Mouse (Mus musculus): ENCODE data around the gene Inhbe. TPM values are rescaled to one million over a fixed set of nuclear protein-coding genes. Genes with fewer than 3 reads are reported as not detected.
A peak's percentile ranks its signal among the peaks of the same experiment; 100 is the strongest.

The Inhbe gene
- polyA plus RNA-seq, 1 experiment from 2014 or later, result 0.10 TPM

DNA sequence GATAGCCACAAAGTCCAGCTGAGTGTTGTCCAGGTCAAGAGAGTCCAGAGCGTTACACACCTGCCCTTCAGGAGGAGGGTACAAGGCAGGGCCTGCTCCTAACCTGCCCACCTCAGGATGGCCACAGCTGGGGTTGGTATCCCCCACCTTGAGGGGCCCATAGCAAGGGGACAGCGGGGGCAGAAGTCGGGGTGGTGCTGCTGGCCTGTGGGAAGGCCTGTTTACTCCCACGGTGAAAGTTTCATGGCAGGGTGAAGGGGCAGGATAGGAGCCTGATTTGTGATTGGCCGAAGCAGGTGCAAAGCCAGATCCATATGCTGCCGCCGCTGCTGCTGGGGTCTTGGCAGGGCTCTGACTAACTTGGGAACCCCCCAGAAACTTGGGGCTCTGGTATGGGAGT, 24.0 kb downstream of the Inhbe start:
- no peak for ATAC-seq
- H3K36me3 ChIP-seq, result peaks cover 20% of the 10 kb centered on the region
- peaks cover 45% of the 10 kb centered on the region for H3K27me3 ChIP-seq (replicated peaks)
- H3K4me1 ChIP-seq, result peaks cover 53% of the 10 kb centered on the region
- H3K4me3 ChIP-seq, result no peak overlapping the region
- no peaks in the 10 kb centered on the region for H3K9me3 ChIP-seq (replicated peaks)
- 73% methylated on average over 7 of the region's 7 CpGs for WGBS (ENCODE audit: insufficient replicate concordance)
- H3K9ac ChIP-seq, result no peak overlapping the region
- H3K27ac ChIP-seq, result no peak overlapping the region
- H3K4me2 ChIP-seq, result no peak overlapping the region

GRCm38 (mm10) chr10:127327461-127328145, 26.6 kb downstream of the Inhbe start:
- H3K9me3 ChIP-seq (replicated peaks), result no peaks in the 10 kb centered on the region
- no peak overlapping the region; the same call in 1 of the 2 replicates for H3K4me3 ChIP-seq
- H3K36me3 ChIP-seq, result peaks cover 20% of the 10 kb centered on the region
- H3K4me2 ChIP-seq, result peak overlapping the region; percentile 90
- 71% methylated on average over 18 of the region's 18 CpGs for WGBS (ENCODE audit: insufficient replicate concordance)
- H3K27ac ChIP-seq, result no peak overlapping the region
- H3K9ac ChIP-seq, result no peak overlapping the region
- H3K27me3 ChIP-seq (replicated peaks), result peaks cover 52% of the 10 kb centered on the region
- H3K4me1 ChIP-seq, result peaks cover 76% of the 10 kb centered on the region
- ATAC-seq, result no peak

GRCm38 (mm10) chr10:127326828-127327227, 27.4 kb downstream of the Inhbe start:
- no peak; the same call in 1 of the 2 replicates for ATAC-seq
- Histone ChIP-seq H3K9me3 (replicated peaks) (no peaks in the 10 kb centered on the region), H3K4me2 (peak overlapping the region; percentile 90), H3K27me3 (replicated peaks) (peaks cover 51% of the 10 kb centered on the region), H3K36me3 (peaks cover 20% of the 10 kb centered on the region), H3K27ac (no peak overlapping the region), H3K4me1 (peaks cover 72% of the 10 kb centered on the region), H3K9ac (peak overlapping the region; percentile 75), H3K4me3 (peak overlapping the region; percentile 63)
- 13% methylated on average over 29 of the region's 29 CpGs for WGBS (ENCODE audit: insufficient replicate concordance)

GRCm38 (mm10) chr10:127326017-127326801, 28.0 kb downstream of the Inhbe start:
- Histone ChIP-seq H3K4me2 (peak overlapping the region; percentile 90), H3K9ac (peak overlapping the region; percentile 75), H3K36me3 (peaks cover 20% of the 10 kb centered on the region), H3K27me3 (replicated peaks) (peaks cover 46% of the 10 kb centered on the region), H3K4me3 (peak overlapping the region; percentile 63), H3K27ac (peak overlapping the region; percentile 48; the same call in 1 of the 2 replicates), H3K9me3 (replicated peaks) (no peaks in the 10 kb centered on the region), H3K4me1 (peaks cover 68% of the 10 kb centered on the region)
- peak; percentile 48 for ATAC-seq
- WGBS (ENCODE audit: insufficient replicate concordance), result under 1% methylated on average over 54 of the region's 54 CpGs

GRCm38 (mm10) chr10:127325454-127326016, 28.7 kb downstream of the Inhbe start:
- H3K27ac ChIP-seq, result peak overlapping the region; percentile 48; the same call in 1 of the 2 replicates
- 16% methylated on average over 14 of the region's 14 CpGs for WGBS (ENCODE audit: insufficient replicate concordance)
- H3K27me3 ChIP-seq (replicated peaks), result peaks cover 46% of the 10 kb centered on the region
- H3K9me3 ChIP-seq (replicated peaks), result no peaks in the 10 kb centered on the region
- peaks cover 20% of the 10 kb centered on the region for H3K36me3 ChIP-seq
- H3K4me2 ChIP-seq, result peak overlapping the region; percentile 90
- ATAC-seq, result 0 out of 2 replicates have a peak, but pooled peaks have one; percentile 10
- peaks cover 61% of the 10 kb centered on the region for H3K4me1 ChIP-seq
- peak overlapping the region; percentile 63 for H3K4me3 ChIP-seq
- peak overlapping the region; percentile 75 for H3K9ac ChIP-seq

GRCm38 (mm10) chr10:127324495-127324894, 29.7 kb downstream of the Inhbe start:
- Histone ChIP-seq H3K4me3 (peak overlapping the region; percentile 36; the same call in 1 of the 2 replicates), H3K4me2 (peak overlapping the region; percentile 90), H3K27ac (no peak overlapping the region), H3K27me3 (replicated peaks) (peaks cover 46% of the 10 kb centered on the region), H3K4me1 (peaks cover 55% of the 10 kb centered on the region), H3K36me3 (peaks cover 18% of the 10 kb centered on the region), H3K9me3 (replicated peaks) (no peaks in the 10 kb centered on the region), H3K9ac (no peak overlapping the region)
- WGBS (ENCODE audit: insufficient replicate concordance), result 6% methylated on average over 7 of the region's 7 CpGs
- ATAC-seq, result peak; percentile 59

DNA sequence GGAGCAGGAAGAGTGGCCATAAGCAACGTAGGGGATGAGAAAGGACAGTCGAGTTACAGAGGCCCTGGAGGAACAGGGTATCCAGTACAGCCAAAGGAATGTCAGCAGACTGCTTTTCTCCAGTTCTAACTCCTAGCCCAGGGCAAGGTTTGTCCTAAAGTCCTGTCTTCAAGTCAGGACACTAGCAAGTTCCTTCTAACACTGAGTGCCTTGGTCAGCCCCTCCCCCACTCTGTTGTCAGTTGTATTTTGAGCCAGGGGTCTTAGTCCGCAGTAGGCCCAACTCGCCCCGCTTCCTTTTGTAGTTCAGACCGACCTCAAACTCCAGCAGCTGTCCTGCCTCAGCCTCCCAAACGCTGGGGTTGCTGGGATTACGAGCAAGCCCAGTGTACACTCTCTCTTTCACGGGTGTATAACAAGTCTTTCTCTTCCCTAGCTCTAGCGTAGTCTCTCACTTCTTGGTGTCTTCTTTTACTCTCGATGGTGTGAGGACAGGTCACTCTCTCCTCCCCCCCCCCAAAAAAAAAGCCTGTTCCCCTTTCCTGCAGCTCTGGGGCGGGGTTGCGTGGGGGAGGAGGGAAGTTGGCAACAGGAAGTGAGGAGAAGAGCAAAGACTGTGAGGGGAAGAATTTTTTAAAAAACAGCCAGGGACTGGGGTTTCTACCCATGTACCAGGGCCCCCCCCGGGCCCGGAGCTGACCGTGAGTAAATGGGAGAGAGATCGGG, 30.9 kb downstream of the Inhbe start:
- Histone ChIP-seq H3K4me1 (peaks cover 55% of the 10 kb centered on the region), H3K27ac (peak overlapping the region; percentile 47; the same call in 1 of the 2 replicates), H3K9me3 (replicated peaks) (no peaks in the 10 kb centered on the region), H3K4me2 (peak overlapping the region; percentile 90), H3K9ac (peak overlapping the region; percentile 17; the same call in 1 of the 2 replicates), H3K36me3 (0 out of 2 replicates have a peak, but pooled peaks cover 7% of the 10 kb centered on the region), H3K27me3 (replicated peaks) (peaks cover 45% of the 10 kb centered on the region), H3K4me3 (peak overlapping the region; percentile 36)
- ATAC-seq, result no peak
- WGBS (ENCODE audit: insufficient replicate concordance), result 27% methylated on average over 17 of the region's 17 CpGs

GRCm38 (mm10) chr10:127322669-127323068, 31.5 kb downstream of the Inhbe start:
- 0 out of 2 replicates have a peak, but pooled peaks cover 5% of the 10 kb centered on the region for H3K36me3 ChIP-seq
- H3K27ac ChIP-seq, result no peak overlapping the region
- H3K9me3 ChIP-seq (replicated peaks), result no peaks in the 10 kb centered on the region
- WGBS (ENCODE audit: insufficient replicate concordance), result 45% methylated on average over 4 of the region's 4 CpGs
- ATAC-seq, result no peak
- peak overlapping the region; percentile 90 for H3K4me2 ChIP-seq
- no peak overlapping the region for H3K4me3 ChIP-seq
- H3K9ac ChIP-seq, result no peak overlapping the region
- H3K4me1 ChIP-seq, result peaks cover 59% of the 10 kb centered on the region
- H3K27me3 ChIP-seq (replicated peaks), result peaks cover 39% of the 10 kb centered on the region

DNA sequence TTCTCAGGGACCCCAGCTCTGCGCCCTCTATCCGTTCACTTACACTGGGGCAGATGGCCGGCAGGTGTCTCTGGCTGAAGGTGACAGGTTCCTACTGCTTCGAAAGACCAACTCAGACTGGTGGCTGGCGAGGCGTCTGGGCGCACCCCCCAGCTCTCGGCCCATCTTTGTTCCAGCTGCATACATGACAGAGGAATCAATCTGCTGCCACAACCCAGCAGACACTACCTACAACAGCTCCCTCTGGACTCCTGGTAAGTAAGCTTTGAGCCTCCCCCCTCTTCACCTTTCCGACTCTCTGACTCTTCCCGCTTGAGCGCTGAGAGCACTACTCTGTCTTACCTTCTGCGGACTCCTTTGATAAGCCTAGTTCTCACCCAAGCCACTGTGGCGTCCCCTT, 32.0 kb downstream of the Inhbe start:
- H3K9me3 ChIP-seq (replicated peaks), result no peaks in the 10 kb centered on the region
- peaks cover 34% of the 10 kb centered on the region for H3K27me3 ChIP-seq (replicated peaks)
- H3K4me3 ChIP-seq, result no peak overlapping the region
- H3K27ac ChIP-seq, result no peak overlapping the region
- H3K4me2 ChIP-seq, result no peak overlapping the region
- peaks cover 59% of the 10 kb centered on the region for H3K4me1 ChIP-seq
- WGBS (ENCODE audit: insufficient replicate concordance), result 68% methylated on average over 13 of the region's 13 CpGs
- ATAC-seq, result no peak
- no peak overlapping the region for H3K9ac ChIP-seq
- 0 out of 2 replicates have a peak, but pooled peaks cover under 1% of the 10 kb centered on the region for H3K36me3 ChIP-seq

GRCm38 (mm10) chr10:127321621-127322020, 32.6 kb downstream of the Inhbe start, which contains the start of gene Arhgap9:
Gene Arhgap9, plus strand, starts transcription at chr10:127321964.
- WGBS (ENCODE audit: insufficient replicate concordance), result 58% methylated on average over 3 of the region's 3 CpGs
- no peak within 1 kb of the TSS for H3K9ac ChIP-seq
- no peak within 1 kb of the TSS for H3K4me3 ChIP-seq
- no peaks in the 10 kb centered on the region for H3K36me3 ChIP-seq
- H3K4me1 ChIP-seq, result peaks cover 59% of the 10 kb centered on the region
- H3K9me3 ChIP-seq (replicated peaks), result no peaks in the 10 kb centered on the region
- H3K4me2 ChIP-seq, result no peak within 1 kb of the TSS
- ATAC-seq, result no peak
- peaks cover 28% of the 10 kb centered on the region for H3K27me3 ChIP-seq (replicated peaks)
- no peak within 1 kb of the TSS for H3K27ac ChIP-seq

- H3K4me1 ChIP-seq, result peaks cover 47% of the 10 kb centered on the region
- WGBS (ENCODE audit: insufficient replicate concordance), result 78% methylated on average over 7 of the region's 7 CpGs
These were observed 34.2 kb downstream of the Inhbe start for GRCm38 (mm10) chr10:127319969-127320368.

More at GRCm38 (mm10) chr10:127319969-127320368, 34.2 kb downstream of the Inhbe start:
- no peak for ATAC-seq
- Histone ChIP-seq H3K4me2 (no peak overlapping the region), H3K27me3 (replicated peaks) (peaks cover 13% of the 10 kb centered on the region; the same call in 1 of the 2 replicates), H3K36me3 (no peaks in the 10 kb centered on the region), H3K9me3 (replicated peaks) (no peaks in the 10 kb centered on the region), H3K9ac (no peak overlapping the region), H3K4me3 (no peak overlapping the region), H3K27ac (no peak overlapping the region)

Measured in liver, embryonic 12.5 days (tissue).